Mouse (Mus musculus): ENCODE measurements around the gene Cdh20.

GRCm38 (mm10) chr1:105041668-105042067 lies 273.3 kb downstream of the Cdh20 start:
- TF ChIP-seq MAFK (IDR thresholded peaks at IDR 0.05; ENCODE audit: insufficient read depth, low read depth, low read length) (no peak), HCFC1 (IDR thresholded peaks at IDR 0.05; ENCODE audit: borderline replicate concordance, insufficient read depth, low read length) (no peak), CHD2 (IDR thresholded peaks at IDR 0.05; ENCODE audit: low read depth, low read length) (no peak), ZNF384 (IDR thresholded peaks at IDR 0.05; ENCODE audit: low read depth, low read length) (no peak), ZC3H11A (IDR thresholded peaks at IDR 0.05; ENCODE audit: borderline replicate concordance, low read depth, low read length) (no peak)

All from ES-E14 (cell line).